Mouse (Mus musculus): ENCODE results near the gene C1qtnf7. TPM values are rescaled to one million over a fixed set of nuclear protein-coding genes. Genes with fewer than 3 reads are reported as not detected.

The C1qtnf7 gene
- total and polyA plus RNA-seq, 3 experiments = 1.2 to 6.3 (median 3.7) TPM

DNA sequence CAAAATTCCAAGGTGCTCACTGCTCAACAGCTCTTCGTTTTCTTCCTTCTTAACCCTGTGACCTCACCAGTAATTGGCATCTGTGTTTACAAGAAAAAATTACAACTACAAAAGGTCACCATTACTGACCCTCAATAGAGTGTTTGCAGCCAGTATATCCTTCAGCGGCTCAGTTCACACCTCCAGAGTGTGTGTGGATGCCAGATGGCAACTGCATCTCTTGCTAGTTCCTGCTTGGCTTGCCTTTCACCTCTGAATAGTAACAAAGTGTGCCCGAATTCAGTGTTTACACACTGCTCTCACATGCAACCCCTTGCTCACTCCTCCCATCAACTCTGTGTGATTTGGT lies 23.8 kb downstream of the C1qtnf7 start:
- no peak for DNase-seq

DNA sequence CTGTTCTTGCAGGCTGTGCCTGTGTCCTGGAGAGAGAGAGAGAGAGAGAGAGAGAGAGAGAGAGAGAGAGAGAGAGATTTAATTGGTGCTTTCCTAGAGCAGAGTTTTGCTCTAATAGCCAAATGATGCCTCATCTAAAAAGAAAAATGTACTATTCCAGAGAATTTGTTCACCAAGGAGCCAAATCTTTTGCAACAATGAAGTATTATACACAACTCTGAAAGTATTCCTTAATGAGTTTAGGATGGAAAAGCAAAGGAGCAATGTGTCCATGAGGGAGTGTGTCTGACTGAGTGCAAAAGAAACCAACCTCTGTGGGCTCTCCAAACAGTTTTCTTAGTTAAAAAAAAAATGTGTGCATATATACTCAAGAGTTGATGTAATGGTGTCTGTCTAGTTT lies 24.5 kb downstream of the C1qtnf7 start:
- no peak for DNase-seq

DNA sequence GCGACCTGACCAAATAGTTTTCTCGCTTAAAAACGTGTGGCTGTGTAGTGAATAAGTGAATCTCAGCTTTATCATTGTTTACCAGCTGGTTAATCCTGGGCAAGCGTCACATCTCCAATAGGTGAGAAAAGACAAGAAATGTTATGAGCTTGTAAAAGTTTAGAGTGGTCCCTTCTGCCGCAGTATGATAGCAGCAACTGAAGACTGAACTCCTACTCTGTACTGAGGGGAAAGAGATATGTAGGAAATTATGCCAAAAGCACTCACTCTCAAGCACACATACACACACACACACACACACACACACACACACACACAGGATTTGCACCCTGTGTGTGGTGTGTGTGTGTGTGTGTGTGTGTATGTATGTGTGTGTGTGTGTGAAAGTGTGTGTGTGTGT lies 26.2 kb downstream of the C1qtnf7 start:
- DNase-seq = no peak

DNA sequence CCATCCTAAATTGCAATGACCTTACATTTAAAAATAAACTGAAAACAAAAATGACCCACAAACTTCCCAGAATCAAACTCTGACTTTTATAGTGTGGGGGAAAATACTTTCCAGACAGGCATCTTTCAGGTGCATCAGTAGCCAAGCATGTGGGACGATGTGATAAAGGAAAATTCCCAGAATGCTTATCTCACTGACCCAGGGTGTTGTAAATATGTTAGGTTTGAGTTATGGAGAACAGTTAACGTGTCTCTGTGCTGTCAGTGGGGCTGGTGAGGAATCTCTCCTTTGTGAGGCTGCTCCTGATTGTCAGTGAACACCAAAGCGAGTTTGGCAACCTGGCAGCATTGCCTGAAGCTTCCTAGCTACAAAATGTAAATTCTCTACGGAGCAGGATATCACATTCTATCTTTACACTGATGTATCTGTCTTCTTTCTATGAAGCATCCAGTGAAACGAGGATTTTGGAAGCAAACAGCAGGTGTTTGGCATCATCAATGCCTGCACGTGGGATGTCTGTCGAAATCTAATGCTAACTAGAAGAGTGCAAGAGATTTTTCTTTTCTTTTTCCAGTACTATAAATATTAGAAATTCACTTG lies 27.0 kb downstream of the C1qtnf7 start:
- DNase-seq = no peak

DNA sequence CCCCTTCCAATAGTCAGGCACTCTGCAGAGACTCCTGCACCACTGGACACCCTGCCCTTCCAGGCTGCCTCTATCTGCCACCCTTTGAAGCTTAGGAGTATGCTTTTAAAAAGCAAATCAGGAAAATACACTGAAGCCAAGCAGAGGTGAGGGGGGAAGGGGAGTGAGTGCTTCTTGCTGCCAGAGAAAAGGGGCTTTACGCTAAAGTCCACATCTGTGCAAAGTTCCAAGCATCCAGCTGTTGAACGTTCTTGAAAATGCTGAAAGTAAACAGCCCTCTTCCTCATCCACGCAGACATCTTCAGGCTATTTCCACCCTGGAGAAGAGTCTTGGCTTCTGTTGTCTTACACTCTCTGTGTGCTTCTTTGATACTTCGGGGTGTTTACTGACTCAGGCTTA lies 34.6 kb downstream of the C1qtnf7 start:
- no peak for DNase-seq

DNA sequence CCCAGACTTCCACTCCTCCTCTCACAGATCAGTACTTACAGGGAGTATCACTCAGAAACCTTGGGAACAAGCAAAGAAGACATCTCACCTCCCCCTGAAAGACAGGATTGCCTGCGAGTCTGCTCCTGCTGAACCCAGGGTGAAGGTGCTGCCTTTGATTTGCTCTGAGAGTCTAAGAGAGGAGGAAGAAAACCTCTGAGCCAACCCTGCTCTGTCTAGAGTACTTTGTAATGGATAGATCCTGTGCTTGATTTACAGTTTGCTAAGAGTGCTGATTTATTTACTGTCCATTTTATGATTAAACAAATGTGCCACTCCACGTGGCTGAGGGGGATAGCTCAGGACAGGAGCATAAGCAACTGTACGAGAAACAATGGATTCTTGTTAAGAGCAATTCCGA lies 35.1 kb downstream of the C1qtnf7 start:
- no peak for DNase-seq

DNA sequence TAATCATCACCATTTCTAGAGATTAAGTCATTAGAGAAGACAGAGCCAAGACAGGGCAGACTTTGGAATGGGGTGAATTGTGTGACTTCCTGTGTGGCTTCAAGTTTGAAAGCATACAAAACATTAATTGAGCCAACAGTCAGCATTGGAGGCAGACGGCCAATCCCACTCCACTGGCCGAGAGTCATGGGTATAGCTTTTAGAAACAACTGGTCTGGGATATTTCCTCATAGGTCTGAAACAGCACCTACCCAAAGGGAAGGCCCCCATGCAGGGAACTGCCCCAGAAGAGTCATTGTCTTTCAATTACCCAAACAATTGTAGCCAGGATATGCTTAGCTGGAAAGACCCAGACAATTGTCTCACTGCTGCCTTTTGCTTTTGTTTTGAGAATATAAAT lies 39.5 kb downstream of the C1qtnf7 start:
- DNase-seq = no peak

DNA sequence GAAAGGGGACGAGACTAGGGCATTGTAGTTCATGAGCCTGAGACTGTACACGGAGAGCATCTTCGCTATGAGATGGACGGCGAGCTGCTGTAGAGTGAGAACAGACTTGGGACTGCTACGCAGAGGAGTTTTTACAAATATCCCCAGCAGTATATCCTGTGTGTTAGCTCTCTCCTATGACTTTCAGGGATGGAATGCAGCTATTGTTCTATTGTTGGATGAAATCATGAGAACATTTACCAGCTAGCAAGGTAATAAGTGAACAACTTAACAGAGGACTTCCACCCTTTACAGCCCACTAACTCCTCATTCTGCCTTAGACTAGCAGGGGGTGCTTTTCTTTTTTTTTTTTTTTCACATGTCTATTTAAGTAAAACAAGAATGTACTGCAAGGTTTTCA lies 40.1 kb downstream of the C1qtnf7 start:
- DNase-seq = no peak

DNA sequence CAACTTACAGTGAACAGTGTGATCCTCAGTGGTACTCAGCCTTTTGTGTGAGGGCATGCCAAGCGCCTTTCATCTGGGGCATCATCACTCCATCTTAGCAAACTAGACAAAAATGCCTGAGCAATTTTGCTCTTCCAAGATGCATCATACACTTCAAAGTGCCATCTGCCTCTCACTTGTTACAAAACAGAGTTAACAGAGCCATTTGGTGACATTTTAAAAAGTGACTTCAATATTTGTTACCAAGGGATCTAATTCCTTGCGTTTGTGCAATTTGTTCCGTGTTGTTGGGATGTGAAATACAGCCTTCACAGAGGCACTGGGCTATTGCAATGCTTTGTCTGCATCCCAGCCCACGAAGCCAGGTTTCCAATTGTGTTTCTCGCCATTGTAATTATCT lies 42.1 kb downstream of the C1qtnf7 start:
- no peak for DNase-seq

DNA sequence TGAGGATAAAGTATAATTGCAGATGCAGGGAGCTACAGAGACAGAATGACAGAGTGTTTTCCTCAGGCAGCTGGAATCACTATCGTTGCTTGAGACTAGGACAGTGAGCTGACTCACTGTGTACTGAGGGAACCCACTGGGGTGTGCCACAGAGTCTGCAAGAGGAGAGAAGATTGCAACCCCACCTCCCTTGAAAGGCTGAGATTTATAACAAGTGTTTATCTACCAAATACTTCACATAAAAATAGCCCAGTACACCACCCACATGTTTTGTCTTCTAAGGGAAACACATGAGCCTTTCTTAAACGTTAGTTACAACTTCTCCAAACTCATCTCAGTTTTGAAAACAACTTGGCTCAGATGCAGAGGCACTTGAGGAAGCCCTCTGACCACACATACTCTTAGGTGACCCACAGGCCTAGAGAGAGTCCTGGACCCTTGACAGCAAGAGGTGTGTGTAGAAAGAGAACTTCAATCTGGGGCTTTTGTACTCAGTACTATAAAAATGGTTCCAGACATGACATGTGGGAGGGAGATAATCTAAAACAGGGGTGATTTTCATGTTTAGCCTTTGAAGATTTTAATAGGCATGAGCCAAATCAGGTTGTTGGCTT lies 46.4 kb downstream of the C1qtnf7 start:
- DNase-seq = no peak

DNA sequence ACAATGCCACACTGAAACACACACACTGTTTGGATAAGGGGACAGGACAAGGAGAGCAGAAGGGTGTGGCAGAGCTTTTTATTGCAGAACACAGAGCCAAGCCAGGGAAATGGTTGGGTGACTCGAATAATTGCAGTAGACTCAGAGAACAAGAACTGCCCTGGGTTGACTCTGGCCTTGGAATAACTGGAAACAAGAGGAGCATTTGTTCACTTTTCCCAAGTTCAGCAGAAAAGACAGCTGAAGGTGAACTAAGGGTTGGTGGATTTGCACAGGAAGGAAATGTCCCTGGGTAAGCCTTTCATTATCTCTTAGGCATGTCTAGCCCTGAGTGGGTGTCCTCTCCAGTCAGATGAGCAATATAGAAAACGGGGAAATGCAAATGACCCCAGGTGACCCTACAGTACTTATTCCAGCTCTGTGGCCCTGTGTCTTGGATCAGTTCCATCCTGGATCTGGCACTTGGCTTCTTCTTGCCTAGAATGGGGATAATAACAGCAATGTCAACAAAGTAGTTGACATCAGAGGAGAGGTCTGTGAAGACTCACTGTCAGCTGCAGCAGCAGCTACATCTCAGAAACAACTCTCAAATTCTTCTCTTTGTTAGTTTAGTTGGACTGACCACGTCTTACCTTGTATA lies 54.5 kb downstream of the C1qtnf7 start:
- no peak for DNase-seq

DNA sequence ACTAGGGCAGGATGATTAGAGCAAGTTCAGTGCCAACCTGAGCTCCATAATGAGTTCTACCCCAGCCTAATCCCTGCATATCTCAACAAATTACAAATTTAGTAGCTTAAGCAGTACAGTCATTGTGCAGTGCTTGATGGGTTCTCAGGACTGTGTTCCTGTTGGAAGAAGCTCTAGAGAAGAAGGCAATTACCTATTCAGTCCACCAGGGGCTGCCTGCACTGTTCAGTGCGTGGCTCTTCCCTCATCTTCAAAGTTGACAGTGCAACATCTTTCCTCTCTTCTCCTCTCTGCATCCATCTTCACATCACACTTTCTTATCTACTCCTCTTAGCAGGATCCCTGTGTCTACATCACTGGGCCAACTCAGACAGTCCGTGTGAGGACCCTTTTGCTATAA lies 67.5 kb downstream of the C1qtnf7 start:
- peak; percentile 9 for DNase-seq

DNA sequence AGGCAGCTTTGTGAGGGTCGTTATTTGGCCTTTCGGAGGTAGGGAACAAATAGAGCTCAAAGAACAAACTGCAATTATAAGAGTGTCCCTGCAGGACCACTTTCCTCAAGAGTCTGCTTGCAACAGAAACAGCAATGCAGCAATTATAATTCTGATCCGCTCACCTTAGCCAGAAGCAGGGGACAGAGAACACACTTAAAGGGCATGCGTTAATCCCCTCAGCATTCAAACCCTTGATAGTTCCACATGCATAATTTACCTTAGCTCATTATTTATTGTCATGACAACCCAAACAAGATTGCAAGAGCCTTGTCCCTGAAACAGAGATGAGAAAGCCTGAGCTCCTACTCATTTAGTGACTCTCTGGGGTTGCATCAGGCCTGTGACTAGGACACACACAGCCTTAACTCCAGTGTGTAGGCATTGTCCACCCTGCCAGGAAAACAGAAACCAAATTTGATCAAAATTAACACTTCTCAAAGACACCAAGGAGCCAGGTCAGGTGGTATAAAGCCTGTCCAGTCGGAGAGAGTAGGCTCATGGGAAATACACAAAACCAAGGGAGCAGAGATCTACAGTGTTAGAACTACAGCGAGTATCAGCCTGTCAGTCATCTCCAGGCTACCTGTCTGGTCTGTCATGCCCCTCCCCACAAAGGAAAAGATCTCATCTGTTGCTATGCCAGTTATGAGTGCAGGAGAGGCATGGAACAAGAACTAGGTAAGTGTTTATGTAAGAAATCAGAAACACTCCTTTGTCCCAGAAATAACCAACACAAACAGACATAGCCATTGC lies 68.2 kb downstream of the C1qtnf7 start:
- DNase-seq = no peak

DNA sequence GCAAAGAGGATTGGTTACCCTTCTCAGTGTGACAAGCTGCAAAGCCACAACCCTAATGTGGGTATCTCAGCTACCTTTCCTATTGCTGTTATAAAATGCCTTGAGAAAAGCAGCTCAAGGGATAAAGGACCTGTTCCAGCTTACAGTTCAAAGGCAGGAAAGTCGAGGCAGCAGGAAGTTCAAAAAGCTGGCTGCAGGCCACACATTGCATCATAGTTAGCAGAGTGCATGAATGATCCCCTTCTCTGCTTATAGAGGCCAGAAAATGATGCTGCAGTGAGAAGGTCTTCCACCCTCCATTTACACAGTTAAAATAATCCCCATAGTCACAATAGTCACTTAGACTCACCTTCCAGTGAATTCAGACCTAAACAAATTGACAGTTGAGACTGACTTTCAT lies 69.1 kb downstream of the C1qtnf7 start:
- DNase-seq = no peak

DNA sequence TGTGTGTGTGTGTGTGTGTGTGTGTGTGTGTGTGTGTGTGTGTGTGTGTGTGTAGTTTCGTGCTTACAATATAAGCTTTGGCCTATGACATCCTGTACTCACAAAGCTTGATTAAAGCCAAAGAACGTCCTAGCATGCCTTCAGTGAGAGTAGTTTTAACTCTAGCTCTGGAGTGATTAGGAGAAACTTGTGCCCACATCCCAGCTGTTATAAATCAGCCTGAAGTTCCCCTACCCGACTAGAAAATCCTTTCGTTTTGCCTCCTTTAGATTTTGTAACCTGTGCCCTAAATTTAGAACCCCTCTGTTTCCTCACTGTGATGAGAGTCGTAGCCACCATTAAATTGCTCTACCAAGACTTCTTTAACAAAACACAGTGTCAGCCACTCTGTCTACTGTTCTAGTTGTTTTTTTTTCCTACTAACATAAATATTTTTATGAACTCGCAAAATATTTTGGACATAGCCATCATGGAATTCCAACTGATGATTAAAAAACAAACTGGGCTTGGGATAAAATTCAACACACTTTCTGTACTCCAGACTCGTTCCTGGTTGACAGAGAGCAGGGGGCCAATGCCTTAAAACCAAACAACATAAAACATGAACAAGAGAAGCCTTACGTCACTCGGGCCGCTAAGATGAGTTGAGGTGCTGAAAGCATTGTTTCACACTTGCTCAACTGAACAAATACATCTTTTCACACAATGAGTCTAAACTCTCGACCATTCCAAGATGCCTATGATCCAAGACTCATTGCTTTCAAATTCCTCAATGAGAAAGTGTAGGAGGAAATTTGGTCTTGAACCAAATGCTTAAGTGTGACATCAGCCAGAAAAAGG lies 70.3 kb downstream of the C1qtnf7 start:
- DNase-seq = no peak

DNA sequence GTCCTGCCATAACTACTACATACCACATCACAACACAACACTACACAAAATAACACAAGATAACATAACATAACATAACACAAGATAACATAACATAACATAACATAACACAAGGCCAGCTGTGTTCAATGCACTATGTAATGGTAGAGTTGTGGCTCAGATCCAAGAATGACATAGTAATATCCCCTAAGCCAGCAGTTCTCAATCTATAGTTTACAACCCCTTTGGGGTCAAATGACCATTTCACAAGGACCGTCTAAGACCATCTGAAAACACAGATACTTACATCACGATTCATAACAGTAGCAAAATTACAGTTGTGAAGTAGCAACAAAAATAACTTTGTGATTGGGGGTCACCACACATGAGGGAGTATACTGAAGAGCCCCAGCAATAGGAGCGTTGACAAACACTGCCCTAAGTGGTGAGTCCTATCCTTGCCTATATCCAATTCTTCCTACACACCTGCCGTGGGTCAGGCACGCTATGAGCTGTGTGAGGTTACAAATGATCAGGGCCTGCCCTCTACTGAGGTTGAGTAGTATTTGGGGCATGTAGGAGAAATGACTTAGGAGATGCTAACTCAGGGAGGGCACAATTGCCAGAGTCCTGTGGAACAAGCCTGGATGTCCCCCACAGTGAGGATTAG lies 73.6 kb downstream of the C1qtnf7 start:
- DNase-seq = no peak

DNA sequence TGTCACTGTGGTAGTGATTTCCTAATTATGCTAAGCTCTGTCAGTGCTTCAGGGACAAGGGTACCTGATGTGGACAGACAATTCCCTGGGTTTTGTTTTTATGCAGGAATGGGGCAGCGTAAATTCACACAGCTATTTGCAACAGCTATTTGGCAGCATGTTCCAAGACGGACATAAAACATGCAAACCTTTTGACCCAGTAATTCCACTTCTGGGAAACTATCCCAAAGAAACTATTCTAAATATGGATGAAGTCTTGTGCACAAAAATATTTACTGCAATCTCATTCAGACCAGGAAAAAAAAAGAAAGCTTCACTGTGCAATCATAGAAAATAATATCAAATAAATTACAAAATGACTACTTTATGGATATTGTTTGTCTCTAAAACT lies 74.1 kb downstream of the C1qtnf7 start:
- DNase-seq = no peak

DNA sequence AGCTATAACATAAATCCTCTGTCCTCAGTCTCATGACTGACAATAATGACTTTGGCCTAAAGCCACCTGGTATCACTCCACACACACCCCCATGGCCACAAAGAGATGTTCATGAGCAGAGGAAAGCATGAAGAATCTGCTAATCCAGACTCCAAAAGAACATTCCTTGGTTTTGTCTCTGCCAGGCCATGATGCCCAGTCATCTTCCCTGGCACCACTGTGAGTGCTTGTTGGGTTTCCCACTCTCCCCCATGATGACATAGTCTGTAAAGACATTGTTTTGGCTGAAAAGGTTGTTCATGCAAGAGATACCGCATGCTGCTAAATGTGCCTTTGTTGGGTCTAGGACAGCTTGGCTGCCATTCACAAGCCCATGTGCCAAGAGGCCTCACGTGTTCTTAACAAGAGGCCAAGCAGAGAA lies 75.0 kb downstream of the C1qtnf7 start:
- no peak for DNase-seq

DNA sequence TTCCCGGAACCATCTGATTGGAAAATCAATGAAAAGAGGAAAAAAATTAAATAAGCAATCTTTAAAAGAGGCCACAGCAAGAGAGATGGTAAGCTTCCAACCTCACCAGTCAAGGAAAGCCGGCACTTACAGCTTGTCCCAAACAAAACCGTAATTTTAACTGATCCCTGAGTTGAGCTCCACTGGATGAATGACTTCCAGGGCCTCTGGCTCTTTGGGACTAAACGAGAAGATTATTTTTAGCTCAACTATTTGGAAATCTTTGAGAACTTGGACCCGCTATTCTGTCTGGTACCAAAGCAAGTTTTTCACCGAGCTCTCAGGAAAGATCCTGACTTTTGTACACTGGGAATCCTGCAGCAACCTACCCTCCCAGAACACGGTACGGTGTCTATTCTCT lies 86.3 kb downstream of the C1qtnf7 start:
- DNase-seq = no peak

DNA sequence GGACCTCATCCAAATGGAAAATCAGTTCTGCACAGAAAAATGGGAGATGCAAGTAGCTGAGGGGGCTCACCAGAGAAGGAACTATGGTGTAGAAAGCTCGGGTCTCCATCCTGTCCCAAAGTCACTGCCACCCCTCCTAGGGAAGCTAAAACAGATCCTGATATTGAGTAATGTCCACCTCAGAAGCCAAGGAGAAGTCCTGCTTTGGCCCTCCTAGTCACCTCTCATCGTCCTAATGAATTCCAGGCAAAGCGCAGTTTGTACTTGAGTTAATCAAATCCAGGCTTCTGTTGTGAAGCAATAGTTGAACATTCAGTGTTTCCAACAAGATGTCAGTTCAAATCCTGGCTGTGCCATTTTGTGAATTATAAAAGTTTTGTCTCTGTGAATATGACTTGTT lies 87.2 kb downstream of the C1qtnf7 start:
- no peak for DNase-seq

DNA sequence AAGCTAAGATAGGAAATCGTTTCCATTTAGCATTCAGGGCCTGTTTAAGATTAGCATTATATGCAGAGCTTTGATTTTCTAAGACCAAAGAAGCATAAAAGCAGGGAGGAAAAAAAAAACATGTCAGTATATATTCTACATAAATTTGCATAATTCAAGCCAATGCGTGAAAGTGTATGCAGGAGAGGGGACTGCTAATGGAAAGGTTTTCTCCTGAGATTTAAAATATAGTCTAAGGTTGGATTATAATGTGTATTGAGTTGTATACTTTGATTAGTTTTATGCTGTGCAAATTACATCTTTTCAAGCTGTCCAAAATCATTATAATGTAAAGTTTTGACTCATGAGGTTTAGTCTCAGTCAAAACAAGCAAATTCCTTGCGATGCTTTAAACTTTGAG lies 88.2 kb downstream of the C1qtnf7 start:
- no peak for DNase-seq

DNA sequence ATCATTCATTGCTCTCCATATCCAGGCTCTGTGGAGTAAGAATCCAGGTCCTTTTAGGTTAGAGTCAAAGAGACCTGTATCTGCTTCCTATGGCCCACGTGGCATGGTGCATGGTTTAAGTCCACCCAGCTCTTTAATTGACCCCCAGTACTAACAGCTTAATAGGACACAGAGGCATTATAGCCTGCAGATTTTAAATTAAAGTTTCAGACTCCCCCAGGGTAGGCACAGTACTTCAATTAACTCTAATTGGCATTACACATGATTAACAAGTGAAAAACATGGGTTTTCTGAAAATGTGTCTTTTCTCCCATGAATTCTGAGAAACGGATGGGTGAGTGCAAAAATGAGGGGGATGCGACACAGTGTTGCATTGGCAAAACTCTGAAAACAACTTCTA lies 92.7 kb downstream of the C1qtnf7 start:
- no peak for DNase-seq
